Mouse (Mus musculus) G1E (cell line): ENCODE data around the gene Larp4. TPM values are rescaled to one million over a fixed set of nuclear protein-coding genes. Genes with fewer than 3 reads are reported as not detected.

Source experiments
- ATAC-seq: 2 replicates; pipeline ENCODE4 v1.8.0; 2016; ENCODE audit warnings: mild to moderate bottlenecking; ENCODE audit not compliant: insufficient number of reproducible peaks, poor library complexity, low FRiP score, severe bottlenecking; ENCODE audit errors: extremely low read depth
- DNase-seq: peaks from one replicate; pipeline ENCODE4 v3.0.0; 2012; ENCODE audit warnings: low spot score
- H3K27me3 ChIP-seq: 2 replicates; pipeline ENCODE4 v1.6.1; 2012; ENCODE audit warnings: mild to moderate bottlenecking, low read length, inconsistent platforms; ENCODE audit not compliant: insufficient read depth
- H3K36me3 ChIP-seq: replicated peaks from 2 replicates; pipeline ENCODE3; 2012; ENCODE audit warnings: mild to moderate bottlenecking, inconsistent platforms
- H3K4me1 ChIP-seq: 2 replicates; pipeline ENCODE4 v1.6.1; 2012; ENCODE audit warnings: low read depth, low read length, inconsistent platforms, mixed read lengths; ENCODE audit not compliant: insufficient read depth
- H3K4me3 ChIP-seq: 2 replicates; pipeline ENCODE4 v1.5.1; 2012; ENCODE audit warnings: low read depth, mild to moderate bottlenecking, inconsistent platforms, low read length, moderate library complexity, mixed read lengths
- H3K9me3 ChIP-seq: replicated peaks from 2 replicates; pipeline ENCODE4 v1.6.1; 2012; ENCODE audit warnings: inconsistent platforms
- CTCF ChIP-seq: IDR thresholded peaks from 2 replicates; pipeline ENCODE4 v1.5.1; 2012; ENCODE audit warnings: low read depth, low read length, inconsistent platforms, mixed read lengths
- GATA1 ChIP-seq: IDR thresholded peaks from 2 replicates; pipeline ENCODE4 v1.6.1; 2012; ENCODE audit warnings: borderline replicate concordance, low read length, inconsistent platforms, mixed read lengths
- GATA2 ChIP-seq: IDR thresholded peaks from 2 replicates; pipeline ENCODE4 v1.6.1; 2012; ENCODE audit warnings: low read depth, low read length, inconsistent platforms, borderline replicate concordance
- POLR2AphosphoS5 ChIP-seq: IDR thresholded peaks from 2 replicates; pipeline ENCODE4 v1.6.1; 2012; ENCODE audit warnings: low read depth, low read length, inconsistent platforms; ENCODE audit not compliant: insufficient replicate concordance
- TAL1 ChIP-seq: conservative IDR thresholded peaks from 2 replicates; pipeline ENCODE4 v1.6.1; 2012; ENCODE audit warnings: low read depth, low read length, inconsistent platforms, mixed read lengths
- polyA plus RNA-seq: library from polyadenylated mRNA; stranded (reverse); fragments of >175 nt; gene quantifications from 2 replicates; pipeline ENCODE4 v1.2.3, GENCODE M21; 2012
- total RNA-seq, 2 experiments: library from RNA; stranded (forward) in 1 of 2; stranded (reverse) in 1 of 2; fragments of 200-1000 nt in 1 of 2; fragments of >200 nt in 1 of 2; fragmentation: Nextera tagmentation in 1 of 2; gene quantifications; 2 replicates each; pipeline ENCODE4 v1.2.3; 2014 to 2017

Larp4 gene
- total and polyA plus RNA-seq, 3 experiments: 13.4 to 207 (median 85.3) TPM

- Histone ChIP-seq H3K9me3 (no peaks in the 10 kb centered on the region), H3K4me1 (peaks cover 24% of the 10 kb centered on the region), H3K4me3 (no peak overlapping the region), H3K36me3 (peaks cover 68% of the 10 kb centered on the region), H3K27me3 (no peaks in the 10 kb centered on the region)
- no peak for ATAC-seq
- TF ChIP-seq GATA1: no peak
- TF ChIP-seq TAL1: no peak
- no peak for TF ChIP-seq GATA2
- TF ChIP-seq POLR2AphosphoS5: no peak
- no peak for TF ChIP-seq CTCF
- no peak for DNase-seq
Measured at GRCm38 (mm10) chr15:100045576-100045975, 75.7 kb downstream of the Larp4 start.

DNA sequence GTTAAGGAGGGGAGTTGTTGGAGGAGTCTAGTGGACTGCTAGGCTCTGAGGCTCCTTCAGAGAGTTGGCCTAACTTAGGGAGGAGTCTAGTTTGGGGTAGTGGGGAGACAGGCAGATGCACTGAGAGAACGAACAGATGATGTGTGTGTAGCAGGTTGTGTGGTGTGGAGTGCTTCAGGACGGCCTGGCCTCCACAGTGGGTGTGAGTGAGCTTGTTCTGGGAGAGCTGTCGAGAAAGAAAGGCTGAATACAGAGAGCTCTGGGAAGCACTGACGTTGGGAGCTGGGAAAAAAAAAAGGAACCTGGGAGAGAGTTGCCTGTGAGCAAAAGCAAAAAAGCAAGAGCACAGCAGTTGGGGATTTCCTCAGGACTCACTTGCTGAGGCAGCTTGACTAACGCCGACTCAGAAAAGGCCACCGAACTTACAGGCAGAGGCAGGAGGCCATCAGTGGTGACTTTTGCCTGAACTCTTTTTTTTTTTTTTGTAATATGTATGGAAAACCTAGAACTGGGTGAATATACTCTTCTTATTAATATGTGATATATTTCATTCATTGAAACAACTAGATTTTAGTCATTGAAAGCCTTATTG is 79.7 kb downstream of the Larp4 start:
- no peak overlapping the region for H3K4me3 ChIP-seq
- no peaks in the 10 kb centered on the region for H3K9me3 ChIP-seq
- no peak for TF ChIP-seq CTCF
- TF ChIP-seq GATA1: no peak
- TF ChIP-seq GATA2: no peak
- no peak for TF ChIP-seq POLR2AphosphoS5
- no peak for TF ChIP-seq TAL1
- DNase-seq (no peak), ATAC-seq (no peak)
- no peaks in the 10 kb centered on the region for H3K27me3 ChIP-seq
- peaks cover 14% of the 10 kb centered on the region; the same call in 1 of the 2 replicates for H3K4me1 ChIP-seq
- H3K36me3 ChIP-seq: peaks cover 78% of the 10 kb centered on the region

- no peak for DNase-seq
- TF ChIP-seq GATA2 (no peak), CTCF (no peak), TAL1 (no peak), GATA1 (no peak), POLR2AphosphoS5 (no peak)
- H3K4me3 ChIP-seq: no peak overlapping the region
Measured at GRCm38 (mm10) chr15:100050940-100051339, 81.1 kb downstream of the Larp4 start.

DNA sequence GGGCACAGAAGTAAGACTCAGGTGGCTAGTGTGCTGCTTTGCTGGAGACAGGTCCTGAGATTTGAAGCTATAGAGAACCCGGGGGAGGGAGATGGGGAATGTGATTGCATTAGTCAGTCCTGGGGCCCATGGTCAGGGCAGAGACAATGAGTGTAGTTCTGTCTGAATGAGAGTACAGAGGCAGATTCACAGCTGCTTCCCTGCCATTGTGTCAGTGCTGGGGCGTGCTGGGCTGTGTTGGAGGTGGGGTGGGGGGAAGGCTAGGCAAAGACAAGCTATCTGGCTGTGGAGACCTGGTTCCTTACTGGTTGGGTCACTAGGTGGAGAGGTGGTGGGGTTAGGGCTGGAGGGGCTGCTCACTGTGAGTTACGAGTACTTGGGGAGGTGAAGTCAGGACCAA is 82.9 kb downstream of the Larp4 start:
- peaks cover 11% of the 10 kb centered on the region; the same call in 1 of the 2 replicates for H3K4me1 ChIP-seq
- TF ChIP-seq GATA1 (no peak), POLR2AphosphoS5 (no peak), CTCF (no peak), GATA2 (no peak), TAL1 (no peak)
- no peak for DNase-seq

More at GRCm38 (mm10) chr15:100050940-100051339, 81.1 kb downstream of the Larp4 start:
- Histone ChIP-seq H3K9me3 (no peaks in the 10 kb centered on the region), H3K27me3 (no peaks in the 10 kb centered on the region), H3K36me3 (peaks cover 74% of the 10 kb centered on the region), H3K4me1 (peaks cover 11% of the 10 kb centered on the region; the same call in 1 of the 2 replicates)
- ATAC-seq: no peak

GRCm38 (mm10) chr15:100056397-100056908 is 86.6 kb downstream of the Larp4 start:
- no peak for DNase-seq
- Histone ChIP-seq H3K27me3 (no peaks in the 10 kb centered on the region), H3K36me3 (peaks cover 55% of the 10 kb centered on the region), H3K4me3 (no peak overlapping the region), H3K4me1 (peaks cover 13% of the 10 kb centered on the region), H3K9me3 (no peaks in the 10 kb centered on the region)
- ATAC-seq: no peak
- TF ChIP-seq POLR2AphosphoS5 (no peak), GATA2 (no peak), GATA1 (no peak), TAL1 (no peak), CTCF (no peak)

More for the DNA sequence above, 82.9 kb downstream of the Larp4 start:
- Histone ChIP-seq H3K4me3 (no peak overlapping the region), H3K9me3 (no peaks in the 10 kb centered on the region), H3K27me3 (no peaks in the 10 kb centered on the region), H3K36me3 (peaks cover 64% of the 10 kb centered on the region)
- ATAC-seq: no peak

DNA sequence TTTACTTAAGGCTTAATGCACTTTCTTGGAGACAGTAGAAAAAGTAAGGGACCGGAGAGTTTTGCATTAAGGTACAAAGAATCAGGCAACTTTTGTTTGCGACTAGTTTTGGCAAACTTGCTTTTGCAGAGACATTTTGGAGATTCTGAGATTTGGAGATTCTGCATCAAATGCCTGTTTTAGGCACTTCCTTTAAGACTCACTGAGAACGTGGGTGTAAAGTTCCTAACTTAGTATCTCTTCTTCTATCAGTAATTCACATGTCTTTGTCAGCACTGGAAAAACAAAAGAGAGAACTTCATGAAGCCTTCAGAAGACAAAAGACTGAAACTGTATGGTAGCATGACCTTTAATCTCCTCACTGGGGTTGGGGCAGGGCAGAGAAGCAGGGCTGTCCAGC is 87.8 kb downstream of the Larp4 start:
- H3K9me3 ChIP-seq: no peaks in the 10 kb centered on the region
- H3K36me3 ChIP-seq: peaks cover 48% of the 10 kb centered on the region
- ATAC-seq: no peak
- no peak for TF ChIP-seq CTCF
- no peak for TF ChIP-seq TAL1
- no peak for TF ChIP-seq POLR2AphosphoS5
- TF ChIP-seq GATA2: no peak
- no peak for TF ChIP-seq GATA1
- no peak overlapping the region for H3K4me3 ChIP-seq
- DNase-seq: no peak
- no peaks in the 10 kb centered on the region for H3K27me3 ChIP-seq
- H3K4me1 ChIP-seq: peaks cover 10% of the 10 kb centered on the region

GRCm38 (mm10) chr15:100058143-100058542 is 88.3 kb downstream of the Larp4 start:
- Histone ChIP-seq H3K36me3 (peaks cover 44% of the 10 kb centered on the region), H3K4me3 (no peak overlapping the region), H3K9me3 (no peaks in the 10 kb centered on the region), H3K4me1 (peaks cover 8% of the 10 kb centered on the region), H3K27me3 (no peaks in the 10 kb centered on the region)
- no peak for DNase-seq
- no peak for TF ChIP-seq GATA2
- no peak for TF ChIP-seq CTCF
- TF ChIP-seq POLR2AphosphoS5: no peak
- no peak for TF ChIP-seq TAL1
- no peak for TF ChIP-seq GATA1
- no peak for ATAC-seq
